Mouse (Mus musculus) cerebellum, postnatal 10 days (tissue): ENCODE data around the gene Yeats4.
"Not testable (repeated sequence)": the region's sequence is repeated elsewhere in the genome, so short reads cannot be mapped to it uniquely, and the experiment has no call there.

Source experiments
- DNase-seq, 2 experiments: peaks; one replicate each; pipeline ENCODE4 v3.0.0; 2021; ENCODE audit warnings: mixed read lengths in 2 of 2

The Yeats4 gene

DNA sequence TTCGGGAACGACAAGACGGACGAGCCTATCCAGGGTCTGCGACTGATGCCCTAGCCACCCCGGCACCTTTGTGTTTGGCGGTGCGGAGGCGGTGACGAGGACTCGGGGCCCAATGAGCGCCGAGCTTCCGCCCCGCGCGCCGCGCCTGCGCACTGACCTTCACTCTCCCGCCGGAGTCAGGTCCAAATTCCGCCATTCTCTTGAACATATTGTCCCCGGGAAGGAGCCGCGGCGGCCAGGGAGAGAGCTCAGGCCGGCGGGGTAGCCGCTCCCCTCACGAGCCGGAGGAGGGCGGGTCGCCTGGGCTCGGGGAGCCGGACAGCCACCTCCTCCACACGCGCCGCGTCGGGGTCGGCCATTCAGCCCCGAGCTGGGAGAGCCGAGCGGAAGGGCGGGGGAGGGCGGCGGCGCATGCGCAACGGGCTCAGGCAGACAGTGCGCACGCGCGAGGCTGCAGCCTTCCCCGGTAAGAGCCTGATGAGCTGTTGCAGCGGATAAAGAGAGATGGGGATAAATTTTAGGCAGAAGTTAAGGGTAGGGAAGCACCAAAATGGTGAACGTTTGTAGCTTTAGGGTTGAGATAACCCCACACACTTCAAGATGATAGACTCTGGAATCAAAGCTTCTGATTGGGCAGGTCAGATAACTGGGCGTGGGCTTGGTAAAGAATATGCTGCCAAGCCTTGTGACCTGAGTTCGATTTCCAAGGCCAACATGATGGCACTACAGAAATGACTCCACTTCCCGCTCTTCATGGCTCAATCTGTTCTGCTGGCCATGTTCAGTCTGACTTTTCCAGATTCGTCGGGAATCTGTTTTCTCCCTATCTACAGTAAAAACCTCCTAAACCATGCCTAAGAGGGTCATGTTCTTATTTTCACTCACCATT lies at the start of gene Yeats4:
Gene Yeats4, minus strand, starts transcription at position 406 of the 889 bp plus-strand sequence.
- DNase-seq = peak; percentile 98

DNA sequence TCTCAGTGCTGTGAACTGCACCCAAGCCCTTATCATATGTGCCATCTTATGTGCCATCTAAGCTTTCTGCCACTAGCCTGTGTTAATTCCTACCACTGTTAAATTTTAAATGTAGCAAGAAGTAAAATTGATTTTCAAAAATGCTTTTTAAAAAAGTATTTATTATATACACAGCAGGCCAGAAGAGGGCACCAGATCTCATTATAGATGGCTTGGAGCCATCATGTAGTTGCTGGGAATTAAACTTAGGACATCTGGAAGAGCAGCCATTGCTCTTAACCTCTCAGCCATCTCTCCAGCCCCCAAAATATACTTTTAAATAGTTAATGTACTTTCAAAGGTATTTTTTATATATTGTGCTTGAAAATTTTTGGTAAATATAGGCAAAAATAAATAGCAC lies 47.7 kb upstream of the Yeats4 start:
- no peak for DNase-seq

DNA sequence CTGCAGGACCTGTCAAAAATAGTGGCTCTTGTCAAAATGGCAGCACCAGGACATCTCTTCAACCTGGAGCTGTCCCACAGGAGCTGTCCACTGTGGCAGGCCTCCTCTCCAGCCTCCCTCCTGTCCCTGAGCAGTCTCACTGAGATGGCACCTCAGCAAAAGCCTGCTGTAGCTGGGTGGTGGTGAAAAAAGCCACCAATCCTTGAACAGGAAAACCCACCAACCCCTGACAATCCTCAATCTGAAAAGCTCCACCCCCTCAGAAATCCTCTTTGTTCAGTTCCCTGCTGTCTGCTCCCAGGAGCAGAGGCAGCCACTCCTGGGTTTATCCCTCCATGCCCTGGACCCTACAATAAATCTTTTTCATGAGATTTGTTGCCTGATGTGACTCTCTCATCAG lies 35.6 kb upstream of the Yeats4 start:
- no peak for DNase-seq

DNA sequence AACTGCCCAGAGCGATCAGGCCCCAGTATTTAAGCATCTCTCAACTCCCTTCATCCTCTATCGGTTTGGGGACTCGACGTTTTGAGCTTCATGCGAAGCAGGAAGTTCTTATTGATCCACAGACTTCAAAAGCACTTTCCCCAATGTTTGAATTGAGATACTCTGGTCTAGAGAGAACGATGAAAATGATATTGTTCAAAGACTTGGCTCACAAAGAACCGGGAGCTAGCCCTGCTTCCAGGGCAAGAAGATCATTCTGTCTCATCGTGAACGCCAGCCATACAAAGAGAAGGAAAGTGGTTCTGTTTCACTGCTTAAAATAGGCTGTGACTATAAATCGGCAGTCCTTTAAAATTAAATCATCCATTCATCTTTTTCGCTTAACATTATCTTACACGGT lies 14.3 kb upstream of the Yeats4 start, which contains the start of gene 9530003J23Rik:
Gene 9530003J23Rik, minus strand, starts transcription at position 101 of the 400 bp plus-strand sequence.
- DNase-seq = no peak

DNA sequence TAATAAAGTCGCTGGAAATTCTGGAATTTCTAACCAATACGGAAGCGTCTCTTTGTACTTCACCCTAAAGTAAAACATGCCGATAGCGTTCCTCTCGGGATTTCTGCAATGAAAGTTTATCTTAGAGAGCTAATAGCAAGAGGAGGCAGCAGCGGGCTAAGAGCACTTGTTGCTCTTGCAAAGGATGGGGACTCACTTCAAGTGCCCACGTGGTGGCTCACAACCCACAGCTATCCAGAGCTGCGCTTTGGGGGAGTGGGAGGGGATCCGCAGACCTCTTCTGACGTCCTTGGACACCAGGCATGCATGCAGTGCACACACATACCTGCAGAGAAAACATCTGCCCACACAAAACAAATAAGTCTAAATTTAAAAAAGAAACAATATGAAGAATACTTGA lies 11.6 kb upstream of the Yeats4 start:
- DNase-seq = no peak

DNA sequence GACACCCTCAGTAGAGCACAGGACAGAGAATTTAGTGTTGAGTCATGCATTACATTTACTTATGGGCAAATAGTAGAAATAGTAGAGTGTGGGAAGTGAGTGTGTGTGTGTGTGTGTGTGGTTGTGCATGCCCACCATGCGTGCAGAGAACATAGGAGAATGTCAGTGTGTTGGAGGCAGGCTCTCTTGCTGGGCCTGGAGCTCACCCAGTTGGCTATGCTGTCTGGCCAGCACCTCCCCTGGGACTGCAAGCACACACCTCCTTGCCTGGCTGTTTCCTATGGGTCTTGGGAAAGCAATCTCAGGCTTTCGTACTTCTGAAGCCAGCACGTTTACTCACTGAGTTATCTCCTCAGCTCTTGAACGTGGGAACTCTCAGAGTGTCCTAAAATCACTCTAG lies 10.5 kb upstream of the Yeats4 start:
- no peak for DNase-seq

DNA sequence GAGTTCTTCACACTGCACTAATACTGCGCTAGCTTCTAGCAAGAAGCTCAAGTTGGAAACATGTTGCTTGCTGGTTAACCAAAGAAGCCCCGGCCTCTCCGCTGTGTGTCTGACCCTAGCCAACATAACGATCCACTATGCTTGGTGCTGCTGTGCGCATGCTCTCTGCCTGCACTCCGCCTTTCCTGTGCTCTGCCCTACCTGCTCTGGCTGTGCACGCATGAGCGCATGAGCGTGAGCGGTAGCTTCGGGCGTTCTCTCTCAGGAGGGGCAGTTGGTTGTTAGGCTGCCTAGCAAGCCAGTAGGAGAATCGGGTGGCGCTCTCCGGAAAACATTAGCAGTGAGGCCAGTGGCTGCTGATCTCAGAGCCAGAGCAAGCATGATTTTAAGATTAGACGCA lies 5.5 kb upstream of the Yeats4 start:
- DNase-seq = no peak

DNA sequence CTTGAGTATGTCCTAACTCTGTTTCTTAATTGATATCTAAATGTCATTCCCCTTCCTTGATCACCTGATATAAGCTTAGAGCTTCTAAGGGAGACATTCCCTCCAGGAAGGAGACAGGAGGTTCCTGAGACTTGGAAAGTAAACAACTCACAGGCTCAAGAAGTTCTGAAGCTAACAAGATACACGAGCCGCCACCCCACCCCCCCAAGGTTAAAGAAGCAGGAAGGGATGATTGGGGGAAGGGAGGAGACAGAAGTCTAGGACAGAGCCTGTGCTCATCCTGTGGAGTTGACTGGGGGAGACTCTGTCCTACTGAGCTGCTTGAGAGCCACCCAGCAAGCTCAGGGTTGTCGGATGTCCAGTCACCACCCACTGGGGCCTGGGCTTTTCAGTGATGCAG lies 1.7 kb upstream of the Yeats4 start:
- no peak for DNase-seq

DNA sequence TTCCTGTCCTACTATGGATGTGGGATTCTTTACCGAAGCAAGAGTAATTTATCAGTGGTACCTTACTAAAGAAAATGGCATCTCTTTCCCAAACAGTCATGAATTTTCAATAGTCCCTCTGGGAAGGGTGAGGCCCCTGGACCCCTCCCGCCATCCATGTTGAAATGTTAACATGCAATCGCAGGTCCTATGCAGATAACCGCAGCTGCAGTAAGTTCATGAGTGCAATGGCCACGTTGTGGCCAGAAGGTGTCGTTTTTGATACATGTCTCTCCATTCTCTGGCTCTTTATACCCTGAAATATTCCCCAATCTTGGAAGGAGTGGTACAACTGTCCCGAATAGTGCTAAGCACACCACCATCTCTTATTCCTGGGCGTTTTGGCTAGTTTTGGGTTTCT lies 787 bp upstream of the Yeats4 start:
- DNase-seq = peak in 1 of 2 experiments; percentile 18

DNA sequence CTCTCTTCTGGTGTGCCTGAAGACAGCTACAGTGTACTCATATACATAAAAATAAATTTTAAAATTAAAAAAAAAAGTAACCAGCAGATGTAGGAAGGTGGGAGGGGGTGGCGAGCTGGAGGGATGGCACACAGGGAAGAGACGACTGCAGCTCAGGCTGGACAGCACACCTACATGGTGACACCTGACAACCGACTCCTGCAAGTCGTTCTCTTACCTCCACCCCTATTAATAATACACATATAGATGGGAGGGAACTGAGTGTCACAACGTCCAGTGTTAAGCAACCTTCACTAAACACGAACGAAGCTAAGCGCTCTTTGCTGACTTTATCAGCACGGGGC lies 577 bp downstream of the Yeats4 start:
- DNase-seq = no peak

DNA sequence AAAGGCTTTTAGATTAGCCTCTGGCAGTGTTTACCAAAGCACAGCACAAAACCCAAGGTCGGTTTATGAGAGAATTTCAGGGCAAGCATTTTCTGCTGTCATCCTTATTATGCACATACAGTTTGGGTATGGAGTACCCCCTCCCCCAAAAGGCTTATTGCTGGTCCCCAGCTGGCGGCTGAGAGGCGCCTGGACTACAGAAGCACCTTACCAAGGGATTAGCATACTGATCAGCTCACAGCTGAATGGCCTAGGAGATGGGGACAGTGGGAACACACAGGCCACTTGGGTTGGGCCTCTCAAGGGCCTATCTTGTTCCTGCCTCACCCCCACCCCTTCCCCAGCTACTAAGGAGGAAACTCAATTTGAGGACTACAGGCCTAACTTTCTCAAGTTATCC lies 1.5 kb downstream of the Yeats4 start:
- DNase-seq = no peak

DNA sequence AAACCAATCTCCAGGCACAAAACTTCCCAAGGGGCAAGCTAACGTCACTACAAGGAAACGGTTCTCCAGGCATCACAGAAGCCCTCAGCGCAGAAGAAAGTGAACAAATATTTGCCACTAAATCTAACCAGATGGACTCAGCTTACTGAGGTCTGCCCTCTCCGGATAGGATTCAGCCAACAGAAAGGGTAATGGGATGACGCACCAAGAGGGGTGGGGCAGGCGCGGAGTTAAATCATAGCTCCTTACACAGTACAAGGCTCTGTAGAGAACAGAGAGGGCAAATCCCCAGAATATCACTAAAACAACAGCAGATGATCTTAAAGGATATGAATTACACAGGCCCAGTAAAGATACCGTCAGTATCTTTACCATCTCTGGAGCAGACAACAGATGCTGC lies 6.0 kb downstream of the Yeats4 start:
- DNase-seq = no peak

DNA sequence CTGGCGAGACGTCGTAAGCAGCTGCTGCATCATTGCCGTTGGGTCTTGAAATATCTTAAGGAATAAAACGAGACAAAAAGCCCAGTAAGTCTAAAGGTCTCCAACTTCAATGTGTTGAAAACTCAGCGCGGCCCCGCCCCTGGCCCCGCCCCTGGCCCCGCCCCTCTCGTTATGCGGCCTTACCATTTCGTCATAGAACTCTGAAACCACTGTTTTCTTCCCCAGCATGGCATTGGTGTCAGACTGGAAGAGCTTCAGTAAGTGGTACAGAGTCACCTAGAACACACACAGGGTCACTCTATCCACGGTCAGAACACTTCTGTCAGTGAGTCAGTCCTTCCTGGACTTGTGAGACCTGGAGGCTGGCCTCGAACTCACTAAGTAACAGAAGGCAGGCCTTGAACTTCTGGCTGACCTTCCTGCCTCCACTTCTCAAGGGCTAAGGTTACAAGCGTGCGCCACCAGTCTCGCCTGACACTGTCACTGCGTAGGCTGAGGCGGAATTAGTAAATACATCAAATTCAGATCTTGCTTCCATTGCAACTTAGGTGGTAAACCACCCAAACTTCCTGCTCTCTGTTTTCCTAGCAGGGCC lies 7.0 kb downstream of the Yeats4 start:
- DNase-seq = no peak

DNA sequence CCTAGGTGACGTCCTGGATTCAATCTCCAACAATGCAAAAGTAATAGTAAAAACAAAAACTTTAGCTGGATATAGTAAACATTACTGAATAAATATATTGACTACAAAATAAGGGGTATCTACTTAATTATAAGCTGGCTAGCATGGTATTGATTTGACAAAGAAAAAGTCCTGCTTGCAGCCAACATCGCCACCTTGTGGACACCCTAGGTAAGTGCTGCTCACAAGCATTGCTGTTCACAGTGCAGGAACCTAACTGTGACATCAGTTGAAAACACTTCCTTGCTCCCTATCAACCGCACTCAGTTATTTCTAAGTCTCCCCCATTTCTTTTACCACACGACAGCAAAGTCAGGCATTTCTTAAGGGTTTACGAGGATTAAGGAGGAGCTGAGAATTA lies 7.5 kb downstream of the Yeats4 start:
- DNase-seq = peak; percentile 62 to 69

DNA sequence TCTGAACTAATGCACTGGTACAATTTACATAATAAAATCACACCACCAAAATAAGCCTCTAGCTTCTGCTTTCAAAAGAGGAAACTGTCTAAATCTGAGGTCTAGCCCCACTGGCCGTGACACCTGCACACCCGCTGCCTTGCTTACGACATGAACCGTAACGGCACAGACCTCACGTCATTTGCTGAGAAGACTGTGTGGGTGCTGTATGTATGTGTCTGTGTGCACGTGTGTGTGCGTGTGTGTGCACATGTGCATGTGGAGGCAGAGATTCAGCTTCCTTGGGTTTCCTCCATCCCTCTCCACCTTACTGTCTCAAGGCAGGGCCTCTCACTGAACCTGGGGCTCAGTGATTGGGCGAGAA lies 8.2 kb downstream of the Yeats4 start:
- DNase-seq = no peak

DNA sequence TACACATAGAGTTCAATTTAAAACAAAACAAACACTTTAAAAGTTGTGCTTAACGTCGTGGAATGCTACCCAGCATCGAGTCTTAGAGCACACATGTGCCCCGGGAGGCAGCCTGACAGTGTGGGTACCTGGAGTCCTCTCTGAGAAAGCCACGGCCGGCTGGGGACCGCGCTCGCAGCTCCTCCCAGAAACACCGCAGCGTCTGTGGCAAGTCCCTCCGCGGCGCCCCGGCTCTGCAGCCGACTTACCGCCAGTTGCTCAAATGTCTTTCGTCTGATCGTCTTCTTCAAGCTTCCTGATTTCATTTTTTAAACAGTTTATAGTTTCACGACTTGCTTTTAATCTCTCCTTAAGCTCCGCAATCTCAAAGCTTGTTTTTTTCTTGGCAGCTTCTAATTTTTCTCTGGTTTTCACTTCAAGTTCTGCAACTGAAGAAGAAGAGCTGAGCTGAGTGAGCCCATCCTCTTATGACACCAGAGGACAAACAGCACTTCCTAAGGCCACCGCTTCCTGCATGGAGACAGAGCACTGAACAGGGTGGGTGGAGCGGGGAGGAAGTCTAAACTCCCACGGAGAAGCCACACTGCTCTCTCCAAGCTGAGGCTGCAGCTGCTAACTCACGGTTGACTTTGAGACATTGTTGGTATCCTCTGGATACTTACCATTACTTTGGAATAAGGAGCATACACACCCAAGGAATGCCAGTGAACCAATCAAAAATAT lies 8.7 kb downstream of the Yeats4 start:
- DNase-seq = no peak

DNA sequence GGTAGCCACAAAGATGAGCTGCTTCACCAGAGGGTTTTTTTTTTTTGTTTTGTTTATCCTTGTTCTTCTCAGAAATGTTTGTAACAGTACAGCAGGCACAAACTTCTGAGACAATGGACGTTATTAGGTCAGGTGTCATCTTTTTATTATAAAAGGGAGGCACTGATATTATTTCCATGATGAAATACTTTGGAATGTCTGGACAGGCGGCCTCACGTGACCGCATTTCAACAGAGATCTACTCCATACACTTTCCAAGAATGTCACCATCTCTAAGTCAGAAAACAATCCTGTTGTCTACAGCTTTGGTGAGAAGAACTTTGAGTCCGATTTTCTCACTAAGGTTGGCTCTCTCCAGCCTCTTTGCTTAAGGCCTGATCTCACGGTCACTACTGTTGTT lies 13.3 kb downstream of the Yeats4 start:
- DNase-seq = no peak

DNA sequence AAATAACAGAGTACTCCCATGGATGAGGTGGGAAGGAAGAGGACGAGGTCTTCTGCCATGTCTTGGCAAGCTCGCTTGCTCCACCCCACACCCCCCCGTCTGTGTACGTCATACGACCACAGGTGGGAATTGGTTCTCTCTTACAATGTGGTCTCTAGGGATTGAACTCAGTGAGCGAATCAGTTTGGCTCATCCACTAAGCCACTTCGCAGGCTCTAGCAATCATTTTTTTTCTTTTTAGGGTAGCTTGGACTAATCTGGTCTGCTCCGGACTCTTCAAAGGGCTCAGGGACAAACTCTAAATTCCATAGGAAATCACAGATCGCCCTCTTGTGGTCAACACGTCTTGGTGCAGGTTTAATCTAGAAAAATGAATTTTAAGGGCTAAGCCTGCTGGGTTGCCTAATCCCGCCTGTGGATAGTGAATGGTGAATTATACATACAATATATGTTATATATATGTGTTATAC lies 14.8 kb downstream of the Yeats4 start:
- DNase-seq = peak; percentile 62 to 80

DNA sequence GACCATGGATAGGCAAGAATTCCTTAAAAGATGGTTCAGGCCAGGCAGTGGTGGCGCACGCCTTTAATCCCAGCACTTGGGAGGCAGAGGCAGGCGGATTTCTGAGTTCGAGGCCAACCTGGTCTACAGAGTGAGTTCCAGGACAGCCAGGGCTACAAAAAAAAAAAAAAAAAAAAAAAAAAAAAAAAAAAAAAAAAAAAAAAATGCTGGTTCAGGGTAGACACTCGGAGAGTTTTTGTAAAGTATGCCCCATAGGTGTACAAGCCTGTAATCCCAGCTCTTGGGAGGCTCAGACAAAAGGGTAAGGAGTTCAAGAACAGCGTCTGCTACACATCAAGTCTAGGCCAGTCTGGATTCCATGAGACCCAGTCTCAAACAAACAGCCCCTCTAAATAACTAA lies 15.5 kb downstream of the Yeats4 start:
- not testable (repeated sequence) for DNase-seq

DNA sequence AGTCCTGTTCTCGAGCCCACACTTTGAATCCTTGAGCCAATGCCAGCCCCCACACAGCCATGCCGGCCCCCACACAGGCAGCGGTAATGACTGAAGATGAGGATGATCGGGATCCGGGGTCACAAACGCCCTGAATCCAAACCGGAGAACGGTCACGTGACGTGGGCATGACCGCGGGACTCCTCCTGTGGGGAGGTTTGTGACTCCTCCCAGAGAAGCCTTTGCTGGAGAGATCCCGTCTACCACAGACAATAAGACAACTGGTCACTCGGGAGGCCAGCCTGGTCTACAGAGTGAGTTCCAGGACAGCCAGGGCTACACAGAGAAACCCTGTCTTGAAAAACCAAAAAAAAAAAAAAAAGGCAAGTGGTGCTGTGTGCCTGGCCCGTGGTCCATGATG lies 16.1 kb downstream of the Yeats4 start:
- no peak for DNase-seq

DNA sequence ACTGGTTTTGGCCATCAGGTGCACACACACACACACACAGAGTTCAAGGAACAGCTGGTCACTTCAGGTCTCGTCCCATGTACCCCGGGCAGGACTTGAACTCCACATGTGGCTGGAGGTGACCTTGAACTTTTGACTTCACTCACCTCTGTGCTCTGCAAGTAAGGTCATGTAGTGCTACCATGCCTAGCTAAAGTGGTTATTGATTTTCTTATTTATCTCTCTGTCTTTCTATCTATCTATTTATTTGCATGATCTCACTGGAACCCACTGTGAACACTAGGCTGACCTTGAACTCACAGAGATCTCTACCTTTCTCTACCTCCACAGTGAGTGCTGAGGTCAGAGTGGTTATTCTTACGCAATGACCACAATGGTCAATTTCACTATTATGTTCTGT lies 18.2 kb downstream of the Yeats4 start:
- DNase-seq = no peak

DNA sequence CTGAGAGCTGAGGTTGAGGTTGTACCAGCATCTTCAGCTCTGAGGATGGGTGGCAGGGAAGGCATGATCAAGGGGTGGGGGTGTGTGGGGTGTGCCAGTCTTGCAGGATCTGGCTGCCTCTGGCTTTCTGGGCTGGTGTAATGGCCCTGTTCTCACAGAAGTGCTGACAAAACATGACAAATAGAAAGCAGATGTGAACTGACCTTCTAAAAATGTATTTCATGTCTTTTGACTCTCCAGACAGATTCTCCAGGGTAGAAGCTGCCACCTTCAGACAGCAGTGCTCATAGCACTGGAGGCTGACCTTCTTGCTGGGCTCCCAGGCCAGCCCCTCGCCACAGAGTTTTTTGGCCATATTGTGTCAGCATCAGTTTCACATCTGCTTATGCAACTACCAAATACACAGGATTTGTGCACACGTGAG lies 20.7 kb downstream of the Yeats4 start:
- no peak for DNase-seq

DNA sequence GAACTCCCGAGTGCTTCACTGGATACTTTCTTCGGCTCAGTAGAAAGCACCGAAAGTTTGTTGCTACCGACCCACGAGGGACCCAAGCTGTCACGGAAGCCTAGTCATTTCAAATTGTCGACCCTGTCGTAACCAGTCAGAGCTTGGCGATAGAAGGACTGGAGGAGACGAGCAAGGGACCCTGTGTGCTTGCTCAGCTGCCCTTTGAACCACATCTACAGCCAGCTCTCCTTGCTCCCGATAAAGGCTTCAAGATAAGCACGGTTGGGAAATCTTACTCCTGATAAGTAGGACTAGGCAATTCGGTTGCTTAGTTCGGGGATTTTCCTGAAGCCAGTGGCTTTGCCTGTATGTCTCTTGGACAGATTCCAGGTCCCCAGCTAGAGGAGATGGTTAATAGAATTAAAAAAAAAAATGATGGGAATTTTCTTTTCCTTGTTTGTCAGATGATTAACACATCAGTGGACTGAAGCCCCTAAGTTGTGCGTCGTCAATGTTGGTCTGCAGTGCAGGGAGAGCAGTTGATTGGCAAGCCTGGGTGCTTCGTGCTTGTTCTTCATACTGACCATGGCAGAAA lies 21.2 kb downstream of the Yeats4 start:
- peak in 1 of 2 experiments; percentile 22 for DNase-seq
